Mouse (Mus musculus): ENCODE data around the gene Degs2. TPM values are rescaled to one million over a fixed set of nuclear protein-coding genes. Genes with fewer than 3 reads are reported as not detected.
"Not testable (repeated sequence)": the region's sequence is repeated elsewhere in the genome, so short reads cannot be mapped to it uniquely, and the experiment has no call there.

Gene Degs2
- polyA plus RNA-seq (2012; rRNA removed), result 10.8 and 19.7 TPM in 2 replicates

DNA sequence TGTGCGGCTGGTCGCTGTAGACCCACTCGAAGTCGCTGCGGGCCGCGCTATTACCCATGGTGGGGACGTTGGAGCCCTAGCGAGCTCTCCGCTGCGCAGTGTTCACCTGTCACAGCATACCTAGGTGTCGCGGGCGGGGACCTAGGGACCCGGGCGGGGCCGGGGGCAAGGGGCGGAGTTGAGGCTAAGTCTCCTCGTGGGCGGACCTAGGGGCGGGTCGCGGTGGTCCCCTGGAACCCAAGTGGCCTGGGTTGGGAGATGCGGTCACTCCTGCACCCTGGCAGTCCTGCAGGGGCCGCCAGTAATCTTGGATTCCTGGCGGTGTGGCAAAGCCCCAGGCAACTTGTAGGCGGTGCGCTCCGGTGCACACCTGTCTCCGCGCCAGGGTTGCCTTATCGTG, at the start of gene Degs2:
Gene Degs2 (minus strand): TSS at position 131 of the 400 bp plus-strand sequence.
- DNase-seq (ENCODE audit: low read depth), result no peak

DNA sequence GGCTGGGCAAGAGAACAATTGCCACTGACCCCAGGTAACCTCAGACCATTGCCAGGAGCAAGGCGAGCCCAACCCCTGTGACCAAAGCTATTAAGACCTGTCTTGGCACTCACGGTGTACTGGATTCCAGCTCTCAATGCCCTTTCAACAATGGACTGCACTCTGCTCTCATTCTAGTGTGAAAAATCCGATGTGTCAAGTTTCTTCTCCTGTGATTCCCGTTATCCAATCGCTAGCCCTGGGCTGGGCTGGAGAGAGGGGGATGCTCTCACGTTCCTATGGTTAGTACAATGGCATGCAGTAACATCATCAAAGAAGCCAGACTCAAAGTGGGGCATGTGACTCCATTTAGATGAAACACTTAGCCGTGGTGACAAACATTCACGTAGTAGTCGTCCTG, 49.7 kb upstream of the Degs2 start:
- no peak for DNase-seq (ENCODE audit: low read depth)

- DNase-seq (ENCODE audit: low read depth), result no peak
Observed at GRCm38 (mm10) chr12:108750226-108750625, 48.1 kb upstream of the Degs2 start.

- no peak for DNase-seq (ENCODE audit: low read depth)
Observed at GRCm38 (mm10) chr12:108749454-108749853, 47.3 kb upstream of the Degs2 start.

DNA sequence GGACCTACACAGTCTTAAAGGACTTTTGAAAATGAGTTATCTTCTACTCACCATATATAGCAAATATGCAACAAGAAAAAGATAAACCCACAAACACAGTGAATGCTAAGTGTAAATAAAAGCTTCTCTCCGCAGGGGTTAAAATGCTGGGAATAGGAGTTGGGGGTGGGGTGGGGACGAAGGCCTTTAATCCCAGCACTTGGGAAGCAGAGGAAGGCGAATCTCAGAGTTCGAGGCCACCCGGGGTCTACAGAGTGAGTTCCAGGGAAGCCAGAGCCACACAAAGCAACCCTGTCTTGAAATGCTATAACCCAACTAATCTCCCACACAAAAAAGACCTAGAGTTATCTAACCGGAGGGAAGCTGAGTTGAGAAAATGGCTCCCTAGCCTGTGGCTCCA, 46.9 kb upstream of the Degs2 start:
- DNase-seq (ENCODE audit: low read depth), result no peak

- no peak for DNase-seq (ENCODE audit: low read depth)
Observed at GRCm38 (mm10) chr12:108745990-108746389, 43.9 kb upstream of the Degs2 start.

- no peak for DNase-seq (ENCODE audit: low read depth)
Observed at GRCm38 (mm10) chr12:108742241-108742640, 40.1 kb upstream of the Degs2 start.

DNA sequence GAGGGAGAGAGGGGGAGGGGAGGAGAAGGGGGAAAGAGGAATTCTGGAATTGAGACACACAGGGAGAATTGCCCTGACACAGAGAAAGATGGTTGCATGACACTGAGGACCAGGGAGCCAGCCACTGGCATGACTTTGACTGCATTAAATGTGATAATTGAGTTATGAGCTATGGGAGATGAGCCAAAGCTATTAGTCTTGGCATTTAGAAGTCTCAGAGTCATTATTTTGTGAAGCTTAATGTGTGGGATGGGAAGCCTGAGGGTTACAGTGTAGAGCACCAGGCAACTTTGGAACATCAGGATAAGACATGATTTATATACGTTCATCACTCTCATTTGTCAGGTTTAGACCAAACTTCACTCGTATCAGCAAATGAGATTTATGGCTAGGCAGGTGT, 39.4 kb upstream of the Degs2 start:
- DNase-seq (ENCODE audit: low read depth), result no peak

- DNase-seq (ENCODE audit: low read depth), result no peak
Observed at GRCm38 (mm10) chr12:108738745-108739144, 36.6 kb upstream of the Degs2 start.

GRCm38 (mm10) chr12:108737838-108738237, 35.7 kb upstream of the Degs2 start:
- DNase-seq (ENCODE audit: low read depth), result no peak

DNA sequence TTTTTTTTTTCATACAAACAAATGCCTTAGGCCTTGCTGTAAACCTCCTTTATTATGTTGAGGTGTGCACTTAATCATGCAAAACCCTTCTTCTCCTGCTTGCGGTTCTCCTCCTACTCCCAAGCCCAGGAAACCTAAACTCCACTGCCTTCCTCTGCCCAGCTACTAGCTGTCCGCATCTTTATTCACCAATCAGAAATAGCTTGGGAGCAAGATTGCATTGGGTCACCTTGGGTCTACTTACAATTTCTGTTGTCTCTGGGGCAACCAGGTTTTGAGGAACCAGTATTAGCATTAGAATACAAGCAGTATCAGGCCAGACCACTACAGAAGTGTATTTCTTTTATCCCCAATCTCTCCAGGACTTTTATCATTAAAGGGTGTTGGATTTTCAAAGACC, 32.3 kb upstream of the Degs2 start:
- DNase-seq (ENCODE audit: low read depth), result no peak

DNA sequence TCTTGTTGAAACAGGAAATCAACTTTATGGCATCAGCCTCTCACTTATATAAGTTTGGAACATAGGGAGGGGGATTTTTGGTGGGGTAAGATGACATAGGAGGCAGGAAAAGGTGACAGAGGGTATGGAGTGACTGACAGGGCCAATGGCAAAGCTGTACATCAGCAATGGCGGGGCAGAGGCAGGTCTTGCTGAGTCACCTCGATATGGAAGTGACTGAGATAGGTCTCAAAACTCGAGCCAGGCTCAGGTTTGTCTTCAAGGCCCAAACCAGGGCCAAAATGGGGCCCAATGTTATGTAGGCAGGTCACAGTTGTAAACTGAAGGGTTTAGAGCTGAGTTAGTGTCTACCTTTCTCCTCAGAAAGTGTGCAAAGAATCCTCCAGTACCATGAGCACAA, 21.7 kb upstream of the Degs2 start:
- no peak for DNase-seq (ENCODE audit: low read depth)

- no peak for DNase-seq (ENCODE audit: low read depth)
Observed at GRCm38 (mm10) chr12:108722464-108722863, 20.3 kb upstream of the Degs2 start.

- DNase-seq (ENCODE audit: low read depth), result no peak
Observed at GRCm38 (mm10) chr12:108718485-108718884, 16.4 kb upstream of the Degs2 start.

DNA sequence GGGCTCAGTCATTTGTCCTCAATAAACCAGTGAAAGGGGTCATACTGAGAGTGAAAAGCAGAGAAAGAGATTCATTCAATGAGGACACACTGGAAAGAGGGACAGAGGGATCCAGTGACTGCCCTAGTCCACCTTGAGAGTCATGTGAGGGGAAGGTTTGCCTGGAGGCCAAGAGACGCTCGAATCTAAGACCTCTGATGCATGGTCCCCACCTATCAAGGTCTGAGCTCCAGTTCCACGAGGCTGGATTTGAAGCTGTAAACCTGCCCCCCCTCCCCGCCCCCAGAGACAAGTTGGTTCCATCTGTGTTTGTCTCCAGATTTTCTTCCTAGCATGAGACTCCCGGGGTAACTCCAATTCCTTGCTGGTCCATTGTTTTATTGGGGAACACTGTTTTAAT, 13.7 kb upstream of the Degs2 start:
- DNase-seq (ENCODE audit: low read depth), result no peak

DNA sequence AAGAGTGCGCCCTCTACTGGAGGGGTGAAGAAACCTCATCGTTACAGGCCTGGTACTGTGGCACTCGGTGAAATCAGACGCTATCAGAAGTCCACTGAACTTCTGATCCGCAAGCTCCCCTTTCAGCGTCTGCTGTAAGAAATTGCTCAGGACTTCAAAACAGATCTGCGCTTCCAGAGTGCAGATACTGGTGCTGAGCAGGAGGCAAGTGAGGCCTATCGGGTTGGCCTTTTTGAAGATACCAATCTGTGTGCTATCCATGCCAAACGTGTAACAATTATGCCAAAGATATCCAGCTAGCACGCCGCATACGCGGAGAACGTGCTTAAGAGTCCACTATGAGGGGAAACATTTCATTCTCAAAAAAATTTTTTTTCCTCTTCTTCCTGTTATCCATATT, 11.9 kb upstream of the Degs2 start:
- DNase-seq (ENCODE audit: low read depth), result not testable (repeated sequence)

DNA sequence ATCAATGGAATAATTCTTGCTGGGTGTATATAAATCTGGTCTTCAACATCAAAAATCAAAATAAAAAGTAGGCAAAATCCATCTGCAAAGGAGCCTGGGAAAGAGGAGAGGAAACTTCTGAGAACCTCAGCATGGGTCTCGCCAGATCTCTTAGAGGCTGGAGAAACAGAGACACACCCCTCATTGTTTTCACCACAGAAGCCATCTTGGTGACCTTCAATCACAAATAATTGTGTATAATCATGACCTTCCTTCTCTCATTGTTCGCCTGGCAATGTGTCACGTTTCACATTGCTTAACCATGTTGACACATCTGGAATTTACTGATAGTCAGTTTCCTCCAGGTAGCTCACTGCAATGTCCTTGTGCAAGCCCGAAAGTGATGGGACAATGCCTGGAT, 10.4 kb upstream of the Degs2 start:
- DNase-seq (ENCODE audit: low read depth), result no peak

GRCm38 (mm10) chr12:108710861-108711615, 8.9 kb upstream of the Degs2 start:
- DNase-seq (ENCODE audit: low read depth), result no peak

- no peak for DNase-seq (ENCODE audit: low read depth)
Observed at GRCm38 (mm10) chr12:108709964-108710765, 8.1 kb upstream of the Degs2 start.

GRCm38 (mm10) chr12:108709386-108709785, 7.3 kb upstream of the Degs2 start:
- DNase-seq (ENCODE audit: low read depth), result no peak

- no peak for DNase-seq (ENCODE audit: low read depth)
Observed at GRCm38 (mm10) chr12:108706129-108706528, 4.0 kb upstream of the Degs2 start.

- DNase-seq (ENCODE audit: low read depth), result no peak
Observed at GRCm38 (mm10) chr12:108705486-108705885, 3.4 kb upstream of the Degs2 start.

- DNase-seq (ENCODE audit: low read depth), result no peak
Observed at GRCm38 (mm10) chr12:108701221-108701620, 894 bp downstream of the Degs2 start.
